Mouse (Mus musculus) hindbrain, embryonic 10.5 days (tissue): ENCODE data around the gene Btg4. TPM values are rescaled to one million over a fixed set of nuclear protein-coding genes. Genes with fewer than 3 reads are reported as not detected.

Source experiments
- DNase-seq: peaks from one replicate; pipeline ENCODE4 v3.0.0-alpha.2; 2017; ENCODE audit warnings: low spot score
- H3K27ac ChIP-seq: fragments of 300-500 bp; sonication (generic); 2 replicates; pipeline ENCODE4 v1.5.1; 2016; ENCODE audit warnings: mild to moderate bottlenecking, moderate library complexity
- H3K27me3 ChIP-seq: fragments of 300-500 bp; sonication (generic); 2 replicates; pipeline ENCODE4 v1.6.1; 2016; ENCODE audit warnings: mild to moderate bottlenecking; ENCODE audit not compliant: poor library complexity, insufficient read depth, severe bottlenecking
- H3K36me3 ChIP-seq: fragments of 300-500 bp; sonication (generic); 2 replicates; pipeline ENCODE4 v1.6.1; 2016; ENCODE audit warnings: mild to moderate bottlenecking, moderate library complexity
- H3K4me1 ChIP-seq: fragments of 300-500 bp; sonication (generic); replicated peaks from 2 replicates; pipeline ENCODE4 v1.6.1; 2016; ENCODE audit warnings: mild to moderate bottlenecking
- H3K4me3 ChIP-seq: fragments of 300-500 bp; sonication (generic); 2 replicates; pipeline ENCODE4 v1.5.1; 2016; ENCODE audit warnings: mild to moderate bottlenecking, moderate library complexity
- H3K9me3 ChIP-seq: fragments of 300-500 bp; sonication (generic); 2 replicates; pipeline ENCODE4 v1.6.1; 2016; ENCODE audit warnings: mild to moderate bottlenecking, moderate library complexity
- WGBS: fragments of 180-500 bp; shearing (Covaris S2); methylation state at CpG from one replicate; pipeline ENCODE4 v1.1.7; 2016; 5-methylcytosine and 5-hydroxymethylcytosine counted together
- polyA plus RNA-seq: library from polyadenylated mRNA; unstranded; fragments of >200 nt; fragmentation: Nextera tagmentation; extraction: Ambion mirVana; gene quantifications from 2 replicates; pipeline ENCODE4 v1.2.1, GENCODE M21; 2016

The Btg4 gene
- not detected in 2 replicates for polyA plus RNA-seq

- 89% methylated on average over 2 of the region's 2 CpGs for WGBS
- Histone ChIP-seq H3K27me3 (no peaks in the 10 kb centered on the region), H3K4me3 (no peak within 1 kb of the TSS), H3K4me1 (no peaks in the 10 kb centered on the region), H3K9me3 (no peaks in the 10 kb centered on the region), H3K27ac (no peak within 1 kb of the TSS), H3K36me3 (no peaks in the 10 kb centered on the region)
- DNase-seq = no peak
Observed at GRCm38 (mm10) chr9:51060601-51061000, at the start of gene Btg4. TSS of gene Btg4 (plus strand) at chr9:51060901.

GRCm38 (mm10) chr9:51013644-51014043 is 47.1 kb upstream of the Btg4 start:
- Histone ChIP-seq H3K27me3 (peaks cover 21% of the 10 kb centered on the region), H3K36me3 (no peaks in the 10 kb centered on the region), H3K4me1 (peaks cover 10% of the 10 kb centered on the region), H3K9me3 (no peaks in the 10 kb centered on the region), H3K4me3 (no peak overlapping the region), H3K27ac (no peak overlapping the region)
- DNase-seq = no peak
- 82% methylated on average over 1 of the region's 1 CpGs for WGBS

GRCm38 (mm10) chr9:51015732-51016131 is 45.0 kb upstream of the Btg4 start:
- no peaks in the 10 kb centered on the region for H3K4me1 ChIP-seq
- H3K9me3 ChIP-seq = no peaks in the 10 kb centered on the region
- H3K27me3 ChIP-seq = peaks cover 10% of the 10 kb centered on the region; the same call in 1 of the 2 replicates
- no peak overlapping the region for H3K4me3 ChIP-seq
- WGBS = 57% methylated on average over 4 of the region's 4 CpGs
- H3K36me3 ChIP-seq = no peaks in the 10 kb centered on the region
- H3K27ac ChIP-seq = no peak overlapping the region
- no peak for DNase-seq

GRCm38 (mm10) chr9:51019670-51020069 is 41.0 kb upstream of the Btg4 start:
- DNase-seq = no peak
- Histone ChIP-seq H3K4me3 (no peak overlapping the region), H3K9me3 (no peaks in the 10 kb centered on the region), H3K27ac (no peak overlapping the region), H3K27me3 (no peaks in the 10 kb centered on the region), H3K4me1 (no peaks in the 10 kb centered on the region), H3K36me3 (no peaks in the 10 kb centered on the region)
- 80% methylated on average over 7 of the region's 7 CpGs for WGBS

- no peaks in the 10 kb centered on the region for H3K4me1 ChIP-seq
- H3K27me3 ChIP-seq = no peaks in the 10 kb centered on the region
- DNase-seq = no peak
- no peaks in the 10 kb centered on the region for H3K9me3 ChIP-seq
- no peaks in the 10 kb centered on the region for H3K36me3 ChIP-seq
- H3K4me3 ChIP-seq = no peak overlapping the region
- 74% methylated on average over 3 of the region's 3 CpGs for WGBS
- H3K27ac ChIP-seq = no peak overlapping the region
Observed at GRCm38 (mm10) chr9:51020351-51020750, 40.4 kb upstream of the Btg4 start.

GRCm38 (mm10) chr9:51021123-51021795 is 39.4 kb upstream of the Btg4 start:
- 87% methylated on average over 4 of the region's 4 CpGs for WGBS
- no peak for DNase-seq
- no peak overlapping the region for H3K27ac ChIP-seq
- no peaks in the 10 kb centered on the region for H3K27me3 ChIP-seq
- H3K4me1 ChIP-seq = no peaks in the 10 kb centered on the region
- no peaks in the 10 kb centered on the region for H3K36me3 ChIP-seq
- H3K9me3 ChIP-seq = no peaks in the 10 kb centered on the region
- no peak overlapping the region for H3K4me3 ChIP-seq

- 89% methylated on average over 1 of the region's 1 CpGs for whole genome bisulfite sequencing
- H3K36me3 ChIP-seq = no peaks in the 10 kb centered on the region
- no peaks in the 10 kb centered on the region for H3K4me1 ChIP-seq
- no peak for DNase-seq
- H3K27ac ChIP-seq = no peak overlapping the region
- no peak overlapping the region for H3K4me3 ChIP-seq
- no peaks in the 10 kb centered on the region for H3K9me3 ChIP-seq
- no peaks in the 10 kb centered on the region for H3K27me3 ChIP-seq
Observed at GRCm38 (mm10) chr9:51026952-51027351, 33.7 kb upstream of the Btg4 start.

- H3K4me1 ChIP-seq = no peaks in the 10 kb centered on the region
- DNase-seq = no peak
- no peak overlapping the region for H3K4me3 ChIP-seq
- no peaks in the 10 kb centered on the region for H3K9me3 ChIP-seq
- H3K36me3 ChIP-seq = no peaks in the 10 kb centered on the region
- no peaks in the 10 kb centered on the region for H3K27me3 ChIP-seq
- 52% methylated on average over 1 of the region's 1 CpGs for WGBS
- no peak overlapping the region for H3K27ac ChIP-seq
Observed at GRCm38 (mm10) chr9:51030147-51030546, 30.6 kb upstream of the Btg4 start.

GRCm38 (mm10) chr9:51031603-51032002 is 29.1 kb upstream of the Btg4 start:
- H3K9me3 ChIP-seq = no peaks in the 10 kb centered on the region
- 80% methylated on average over 6 of the region's 6 CpGs for WGBS
- no peaks in the 10 kb centered on the region for H3K27me3 ChIP-seq
- H3K4me3 ChIP-seq = no peak overlapping the region
- no peaks in the 10 kb centered on the region for H3K4me1 ChIP-seq
- no peak for DNase-seq
- no peak overlapping the region for H3K27ac ChIP-seq
- no peaks in the 10 kb centered on the region for H3K36me3 ChIP-seq

- no peak for DNase-seq
- 65% methylated on average over 8 of the region's 8 CpGs for WGBS
- no peaks in the 10 kb centered on the region for H3K4me1 ChIP-seq
- H3K4me3 ChIP-seq = no peak overlapping the region
- H3K9me3 ChIP-seq = no peaks in the 10 kb centered on the region
- H3K27me3 ChIP-seq = no peaks in the 10 kb centered on the region
- H3K27ac ChIP-seq = no peak overlapping the region
- no peaks in the 10 kb centered on the region for H3K36me3 ChIP-seq
Observed at GRCm38 (mm10) chr9:51032291-51032690, 28.4 kb upstream of the Btg4 start.

GRCm38 (mm10) chr9:51032785-51033529 is 27.7 kb upstream of the Btg4 start:
- 80% methylated on average over 3 of the region's 3 CpGs for WGBS
- Histone ChIP-seq H3K27me3 (no peaks in the 10 kb centered on the region), H3K4me3 (no peak overlapping the region), H3K4me1 (no peaks in the 10 kb centered on the region), H3K27ac (no peak overlapping the region), H3K9me3 (no peaks in the 10 kb centered on the region), H3K36me3 (no peaks in the 10 kb centered on the region)
- no peak for DNase-seq

GRCm38 (mm10) chr9:51041491-51041980 is 19.2 kb upstream of the Btg4 start:
- H3K9me3 ChIP-seq = no peaks in the 10 kb centered on the region
- DNase-seq = no peak
- H3K4me1 ChIP-seq = no peaks in the 10 kb centered on the region
- no peaks in the 10 kb centered on the region for H3K27me3 ChIP-seq
- no peak overlapping the region for H3K27ac ChIP-seq
- WGBS = 92% methylated on average over 7 of the region's 7 CpGs
- no peak overlapping the region for H3K4me3 ChIP-seq
- no peaks in the 10 kb centered on the region for H3K36me3 ChIP-seq

- DNase-seq = no peak
- Histone ChIP-seq H3K36me3 (no peaks in the 10 kb centered on the region), H3K9me3 (no peaks in the 10 kb centered on the region), H3K27ac (no peak overlapping the region), H3K27me3 (no peaks in the 10 kb centered on the region), H3K4me3 (no peak overlapping the region), H3K4me1 (no peaks in the 10 kb centered on the region)
- 86% methylated on average over 6 of the region's 6 CpGs for WGBS
Observed at GRCm38 (mm10) chr9:51042136-51042535, 18.6 kb upstream of the Btg4 start.
